Mouse (Mus musculus): Measurements from ENCODE around the gene Tgfb2.

Tgfb2 gene

DNA sequence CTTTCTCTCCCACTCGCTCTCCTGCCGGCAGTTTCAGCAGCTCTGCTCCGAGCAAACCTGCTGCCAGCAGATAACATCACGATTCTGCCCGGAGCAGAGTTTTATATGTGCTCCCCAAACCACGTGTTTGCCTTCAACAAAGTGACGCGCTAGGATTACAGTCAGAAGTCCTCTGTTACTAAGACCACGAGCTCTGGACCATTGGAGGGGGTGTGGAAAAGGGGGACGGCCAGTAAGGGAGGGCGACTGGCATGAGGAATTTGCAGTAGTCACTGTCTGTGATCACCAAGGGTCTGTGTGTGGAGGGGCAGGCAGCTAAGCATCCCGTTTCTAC is at the start of gene Tgfb2:
Gene Tgfb2, minus strand, starts transcription at position 75 of the 334 bp plus-strand sequence.
- DNase-seq (ENCODE audit: low read depth, low spot score) = peak; percentile 31

GRCm38 (mm10) chr1:186749675-186750283 is 44.0 kb upstream of the Tgfb2 start:
- no peak for DNase-seq (ENCODE audit: low read depth, low spot score)

GRCm38 (mm10) chr1:186748724-186749653 is 43.2 kb upstream of the Tgfb2 start, which contains the start of gene Rrp15:
Rrp15 (minus strand) TSS chr1:186749358.
- DNase-seq (ENCODE audit: low read depth, low spot score) = peak; percentile 86

GRCm38 (mm10) chr1:186739828-186740227 is 34.0 kb upstream of the Tgfb2 start:
- DNase-seq (ENCODE audit: low read depth, low spot score) = no peak

DNA sequence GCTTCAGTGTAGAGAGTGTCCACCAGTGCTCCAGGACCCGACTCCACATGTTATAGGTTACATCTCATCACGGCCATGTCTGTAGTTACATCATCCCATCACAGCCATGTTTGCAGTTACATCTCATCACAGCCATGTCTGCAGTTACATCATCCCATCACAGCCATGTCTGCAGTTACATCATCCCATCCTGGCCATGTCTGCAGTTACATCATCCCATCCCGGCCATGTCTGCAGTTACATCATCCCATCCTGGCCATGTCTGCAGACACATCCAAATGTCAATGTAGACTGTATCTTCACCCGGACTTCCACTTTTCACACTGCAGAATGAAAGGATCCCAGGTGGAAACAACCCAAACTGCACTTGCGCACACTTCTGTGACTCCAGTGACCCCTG is 29.7 kb upstream of the Tgfb2 start:
- DNase-seq (ENCODE audit: low read depth, low spot score) = no peak

GRCm38 (mm10) chr1:186733052-186733451 is 27.3 kb upstream of the Tgfb2 start:
- DNase-seq (ENCODE audit: low read depth, low spot score) = no peak

DNA sequence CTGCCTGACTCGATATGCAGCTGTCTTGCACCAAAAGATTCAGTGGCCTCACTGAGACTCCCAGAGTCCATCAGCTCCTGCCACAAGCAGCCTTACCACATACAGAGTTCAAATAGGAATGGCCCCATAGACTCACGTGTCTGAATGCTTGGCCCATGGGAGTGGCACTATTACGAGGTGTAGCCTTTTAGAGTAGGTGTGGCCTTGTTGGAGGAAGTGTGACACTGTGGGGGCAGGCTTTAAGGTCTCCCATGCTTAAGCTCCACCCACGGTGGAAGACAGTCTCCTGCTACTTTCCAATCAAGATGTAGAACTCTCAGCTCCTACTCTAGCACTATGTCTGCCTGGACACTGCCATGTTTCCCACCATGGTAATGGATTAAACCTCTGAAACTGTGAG is 23.0 kb upstream of the Tgfb2 start:
- no peak for DNase-seq (ENCODE audit: low read depth, low spot score)

- DNase-seq (ENCODE audit: low read depth, low spot score) = no peak
Observed at GRCm38 (mm10) chr1:186726117-186726516, 20.3 kb upstream of the Tgfb2 start.

- DNase-seq (ENCODE audit: low read depth, low spot score) = no peak
Observed at GRCm38 (mm10) chr1:186722299-186722698, 16.5 kb upstream of the Tgfb2 start.

- DNase-seq (ENCODE audit: low read depth, low spot score) = peak; percentile 74
Observed at GRCm38 (mm10) chr1:186721846-186722245, 16.1 kb upstream of the Tgfb2 start.

GRCm38 (mm10) chr1:186721166-186721565 is 15.4 kb upstream of the Tgfb2 start:
- no peak for DNase-seq (ENCODE audit: low read depth, low spot score)

DNA sequence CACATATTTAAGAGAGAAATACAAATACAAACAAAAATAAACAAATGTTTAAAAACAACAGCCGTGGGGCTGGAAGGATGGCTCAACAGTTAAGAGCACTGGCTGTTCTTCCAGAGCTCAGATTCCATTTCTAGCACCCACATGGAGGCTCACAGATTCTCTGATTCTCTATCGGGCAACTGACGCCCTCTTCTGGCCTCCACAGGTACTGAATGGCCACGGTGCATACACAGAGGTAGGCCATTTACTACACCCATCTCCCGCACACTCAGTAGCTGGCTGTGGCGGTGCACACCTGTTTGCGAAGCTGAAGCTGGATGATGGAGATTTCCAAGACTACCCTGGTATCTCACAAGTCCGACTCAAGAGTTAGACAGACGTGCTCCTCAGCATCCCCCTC is 13.9 kb upstream of the Tgfb2 start:
- DNase-seq (ENCODE audit: low read depth, low spot score) = no peak

DNA sequence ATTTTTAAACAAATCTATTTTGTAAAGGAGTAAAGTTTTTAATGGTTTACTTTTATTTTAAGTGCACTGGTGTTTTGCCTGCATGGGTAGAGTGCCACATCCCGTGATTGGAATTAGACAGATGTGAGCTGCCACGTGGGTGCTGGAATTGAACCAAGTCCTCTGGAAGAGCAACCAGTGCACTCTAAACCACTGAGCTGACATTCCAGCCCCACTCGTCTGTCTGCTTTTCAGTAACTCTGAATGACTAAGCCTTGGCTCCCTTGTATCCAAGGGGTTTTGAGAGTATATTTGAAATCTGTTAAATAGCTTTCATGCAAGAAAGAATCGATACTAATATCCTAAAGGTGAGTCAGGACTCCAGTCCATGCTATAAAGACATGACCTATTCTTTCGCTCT is 13.1 kb upstream of the Tgfb2 start:
- DNase-seq (ENCODE audit: low read depth, low spot score) = no peak

DNA sequence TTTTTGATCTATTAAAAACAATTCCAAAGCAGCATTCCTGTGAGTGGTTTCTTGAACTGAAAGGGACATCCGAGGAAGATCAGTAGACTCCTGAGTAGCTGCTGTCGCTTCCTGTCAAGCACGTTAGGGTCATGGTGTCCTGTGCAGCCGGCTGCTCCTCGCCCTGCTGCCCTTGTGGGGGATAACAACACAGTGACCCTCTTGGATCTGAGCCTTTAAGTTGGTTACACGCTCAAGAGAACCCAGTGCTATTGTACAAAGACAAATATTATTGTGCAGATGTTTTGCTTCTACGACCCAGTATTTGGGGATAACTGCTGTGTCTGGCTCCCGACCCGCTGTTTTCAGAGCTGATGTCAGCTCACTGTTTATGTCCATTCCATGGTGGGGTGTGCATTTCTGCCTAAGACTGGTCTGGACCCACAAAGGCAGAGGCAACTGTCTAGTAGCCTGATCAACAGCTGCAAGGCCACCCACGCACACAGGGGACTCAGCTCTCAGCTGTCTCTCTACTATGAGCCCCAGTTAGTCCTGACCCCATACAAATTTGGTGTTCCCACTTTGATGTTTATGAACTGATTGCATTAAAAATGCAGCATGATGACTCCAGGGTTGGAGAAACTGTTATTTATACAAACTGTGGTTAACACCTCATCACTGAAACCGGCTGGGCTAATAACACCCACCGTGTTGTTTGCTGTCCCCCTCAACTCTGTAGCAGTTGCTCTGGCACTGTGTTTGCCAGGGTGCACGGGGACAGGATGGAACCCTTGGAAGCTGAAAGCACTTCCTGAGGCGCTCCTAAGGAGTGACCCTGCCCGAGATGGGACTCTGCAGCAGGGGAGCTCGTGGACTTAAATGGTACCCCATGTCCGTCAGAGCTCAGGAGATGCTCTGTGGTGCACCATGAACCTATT is 9.4 kb upstream of the Tgfb2 start:
- DNase-seq (ENCODE audit: low read depth, low spot score) = no peak

GRCm38 (mm10) chr1:186714215-186714614 is 8.4 kb upstream of the Tgfb2 start:
- no peak for DNase-seq (ENCODE audit: low read depth, low spot score)

- peak; percentile 49 for DNase-seq (ENCODE audit: low read depth, low spot score)
Observed at GRCm38 (mm10) chr1:186712802-186713471, 7.1 kb upstream of the Tgfb2 start.

GRCm38 (mm10) chr1:186705203-186705914 is 430 bp downstream of the Tgfb2 start:
- peak; percentile 51 for DNase-seq (ENCODE audit: low read depth, low spot score)

DNA sequence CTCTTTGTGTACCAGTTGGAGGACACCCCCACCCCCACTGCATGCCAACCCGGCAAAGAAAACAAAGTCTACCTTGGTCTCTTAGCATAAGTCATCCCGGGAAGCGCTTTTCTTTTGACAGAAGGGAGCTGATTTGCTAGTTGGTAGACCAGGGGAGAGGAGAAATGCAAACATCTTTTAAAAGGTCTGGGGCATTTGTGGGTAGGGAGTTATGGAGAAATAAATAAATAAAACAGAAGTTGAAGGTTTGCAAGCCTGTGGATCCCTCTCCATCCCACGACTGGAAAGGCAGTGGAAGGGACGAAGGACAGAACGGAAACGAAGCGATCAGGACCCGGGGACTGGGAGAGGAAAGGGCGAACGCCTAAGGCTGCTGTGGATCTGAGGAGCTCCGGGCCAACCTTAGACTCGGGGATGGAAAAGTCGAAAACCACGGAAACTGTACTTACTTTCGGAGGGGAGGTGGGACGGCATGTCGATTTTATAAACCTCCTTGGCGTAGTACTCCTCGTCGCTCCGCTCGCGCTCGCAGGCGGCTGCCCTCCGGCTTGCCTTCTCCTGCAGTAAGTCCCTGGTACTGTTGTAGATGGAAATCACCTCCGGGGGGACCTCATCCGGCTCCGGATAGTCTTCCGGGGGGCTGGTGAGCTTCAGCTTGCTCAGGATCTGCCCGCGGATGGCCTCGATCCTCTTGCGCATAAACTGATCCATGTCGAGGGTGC is 1.6 kb downstream of the Tgfb2 start:
- no peak for DNase-seq (ENCODE audit: low read depth, low spot score)

DNA sequence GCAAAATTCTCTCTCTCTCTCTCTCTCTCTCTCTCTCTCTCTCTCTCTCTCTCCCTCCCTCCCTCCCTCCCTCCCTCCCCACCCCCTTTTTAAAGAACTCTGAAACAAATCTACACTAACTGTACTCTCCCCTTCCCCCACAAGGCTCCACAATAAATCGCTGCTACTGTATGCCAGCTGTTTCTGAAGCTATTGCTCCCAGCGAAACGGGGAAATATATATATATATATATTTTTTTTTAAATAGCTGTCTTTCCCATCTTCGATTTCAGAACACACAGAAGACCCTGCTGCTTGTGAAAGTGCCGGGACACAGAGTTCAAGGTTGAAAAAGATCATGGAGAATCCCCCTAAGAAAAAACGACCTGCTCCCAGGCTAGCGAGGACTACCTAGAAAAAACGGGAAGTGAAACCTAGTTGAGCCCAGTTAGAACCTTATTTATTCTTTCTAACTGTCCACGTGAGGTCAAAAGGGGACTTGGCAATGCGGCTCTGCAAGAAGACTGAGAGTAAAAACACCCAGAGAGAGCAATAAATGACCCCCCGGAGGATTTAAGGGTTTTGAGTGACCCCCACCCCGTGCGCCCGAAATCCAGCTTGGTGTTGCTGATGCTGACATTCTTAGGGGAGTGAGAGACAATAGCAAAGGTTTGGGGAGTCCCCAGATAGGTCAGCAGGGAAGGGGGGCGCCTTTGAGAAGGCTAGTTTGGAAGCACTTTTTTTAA is 2.4 kb downstream of the Tgfb2 start:
- no peak for DNase-seq (ENCODE audit: low read depth, low spot score)
